Mouse (Mus musculus): ENCODE results near the gene Trim12a.
"Not testable (repeated sequence)": the region's sequence is repeated elsewhere in the genome, so short reads cannot be mapped to it uniquely, and the experiment has no call there.

GRCm38 (mm10) chr7:104340744-104341143 is 25.5 kb upstream of the Trim12a start:
- TF ChIP-seq CTCF (IDR thresholded peaks at IDR 0.05; ENCODE audit: extremely low read depth, insufficient read length, insufficient replicate concordance, low read depth, low read length); POLR2A (IDR thresholded peaks at IDR 0.05; ENCODE audit: low read depth, low read length): not testable (repeated sequence)
